Mouse (Mus musculus) thymus, adult 18-20 months (tissue): ENCODE data around the gene Ky.

Experiments used
- DNase-seq, 2 experiments: peaks; one replicate each; pipeline ENCODE4 v3.0.0; 2022; ENCODE audit warnings: mixed read lengths in 2 of 2

Gene Ky

GRCm38 (mm10) chr9:102504716-102505378 lies 703 bp upstream of the Ky start:
- DNase-seq = no peak

GRCm38 (mm10) chr9:102508315-102508714 lies 2.8 kb downstream of the Ky start:
- DNase-seq = no peak

- no peak for DNase-seq
Measured at GRCm38 (mm10) chr9:102511423-102511822, 5.9 kb downstream of the Ky start.

- no peak for DNase-seq
Measured at GRCm38 (mm10) chr9:102513578-102513977, 8.0 kb downstream of the Ky start.

- DNase-seq = no peak
Measured at GRCm38 (mm10) chr9:102518443-102518842, 12.9 kb downstream of the Ky start.

- no peak for DNase-seq
Measured at GRCm38 (mm10) chr9:102521396-102521795, 15.8 kb downstream of the Ky start.

GRCm38 (mm10) chr9:102528106-102528505 lies 22.6 kb downstream of the Ky start:
- DNase-seq = no peak

GRCm38 (mm10) chr9:102528561-102528960 lies 23.0 kb downstream of the Ky start:
- no peak for DNase-seq

- no peak for DNase-seq
Measured at GRCm38 (mm10) chr9:102529008-102529407, 23.5 kb downstream of the Ky start.

- DNase-seq = no peak
Measured at GRCm38 (mm10) chr9:102531051-102531892, 25.7 kb downstream of the Ky start.

- DNase-seq = no peak
Measured at GRCm38 (mm10) chr9:102536968-102537367, 31.4 kb downstream of the Ky start.

GRCm38 (mm10) chr9:102539699-102540098 lies 34.1 kb downstream of the Ky start:
- DNase-seq = peak in 1 of 2 experiments; percentile 61

GRCm38 (mm10) chr9:102541666-102542065 lies 36.1 kb downstream of the Ky start:
- peak in 1 of 2 experiments; percentile 28 for DNase-seq

- no peak for DNase-seq
Measured at GRCm38 (mm10) chr9:102542540-102542939, 37.0 kb downstream of the Ky start.

- no peak for DNase-seq
Measured at GRCm38 (mm10) chr9:102543761-102544115, 38.2 kb downstream of the Ky start.

GRCm38 (mm10) chr9:102544116-102544772 lies 38.7 kb downstream of the Ky start:
- DNase-seq = no peak

GRCm38 (mm10) chr9:102544773-102545366 lies 39.3 kb downstream of the Ky start:
- DNase-seq = peak in 1 of 2 experiments; percentile 44

GRCm38 (mm10) chr9:102545406-102546255 lies 40.1 kb downstream of the Ky start:
- no peak for DNase-seq

GRCm38 (mm10) chr9:102546256-102547027 lies 40.9 kb downstream of the Ky start:
- no peak for DNase-seq

GRCm38 (mm10) chr9:102547028-102547354 lies 41.4 kb downstream of the Ky start:
- no peak for DNase-seq

- no peak for DNase-seq
Measured at GRCm38 (mm10) chr9:102549211-102549610, 43.7 kb downstream of the Ky start.

- no peak for DNase-seq
Measured at GRCm38 (mm10) chr9:102551771-102552170, 46.2 kb downstream of the Ky start.
